Mouse (Mus musculus): ENCODE measurements around the gene Olfr1457. TPM values are rescaled to one million over a fixed set of nuclear protein-coding genes. Genes with fewer than 3 reads are reported as not detected.

The Olfr1457 gene
- not detected for total RNA-seq (2023)

DNA sequence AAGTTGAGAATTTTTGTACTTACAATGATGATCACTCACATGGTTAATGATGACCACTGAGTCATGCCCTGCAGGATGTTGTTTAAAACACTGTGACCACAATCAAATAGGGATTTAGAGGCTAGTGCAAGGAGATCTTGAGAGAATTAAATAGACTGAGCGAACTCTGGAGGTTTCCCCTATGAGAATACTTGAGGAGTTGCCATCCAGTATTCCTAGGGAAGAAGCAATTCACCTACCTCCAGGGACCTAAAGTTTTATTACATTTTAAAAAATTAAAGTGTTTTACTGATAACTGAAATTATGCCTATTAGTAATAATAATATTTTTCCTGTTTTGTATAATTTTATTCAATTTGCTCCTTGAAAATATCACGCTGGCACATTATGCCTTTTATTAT, at the start of gene Olfr1457:
Olfr1457 (minus strand) TSS at position 101 of the 400 bp plus-strand sequence.

GRCm38 (mm10) chr19:13106675-13107074, 9.0 kb upstream of the Olfr1457 start, which contains the start of gene Olfr1458:
Olfr1458 (minus strand) TSS chr19:13106775.

DNA sequence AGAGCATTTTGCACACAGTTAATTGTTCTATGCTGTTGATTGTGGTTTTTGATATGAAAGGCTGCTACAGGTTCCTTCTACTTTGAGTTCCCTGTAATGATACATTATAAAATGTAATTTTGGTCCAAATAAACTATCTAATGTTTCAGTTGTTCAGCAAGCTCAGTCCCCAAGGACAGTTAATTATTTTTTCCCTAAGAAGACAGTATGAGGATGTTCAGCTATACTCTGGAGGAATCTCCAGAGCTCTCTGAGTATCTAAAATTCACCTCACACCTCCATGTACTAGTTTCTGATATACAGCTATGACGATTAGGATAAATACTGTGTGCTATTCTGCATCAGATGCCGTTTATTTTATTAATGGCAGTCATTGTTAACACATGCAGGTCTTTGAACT, 37.4 kb downstream of the Olfr1457 start, which contains the start of gene Olfr1454:
Olfr1454 (plus strand) TSS at position 301 of the 400 bp plus-strand sequence.

Other genes starting within 250 kb of the Olfr1457 start
- under 1 TPM; 0.45 to 0.55 TPM for gene Olfr1444, start 240.6 kb downstream of the Olfr1457 start, total RNA-seq (2023)
- gene Olfr1445, start 214.0 kb downstream of the Olfr1457 start, total RNA-seq (2023) = not detected
- gene Olfr1446, start 204.4 kb downstream of the Olfr1457 start, total RNA-seq (2023) = not detected
- gene Olfr1447, start 194.1 kb downstream of the Olfr1457 start, total RNA-seq (2023) = not detected
- not detected for gene Olfr1448, start 173.5 kb downstream of the Olfr1457 start, total RNA-seq (2023)
- gene Olfr1449, start 167.1 kb downstream of the Olfr1457 start, total RNA-seq (2023) = not detected
- not detected for gene Olfr1450, start 147.6 kb downstream of the Olfr1457 start, total RNA-seq (2023)
- not detected for gene Olfr1451, start 102.9 kb downstream of the Olfr1457 start, total RNA-seq (2023)
- gene Olfr1453, start 69.6 kb downstream of the Olfr1457 start, total RNA-seq (2023) = not detected
- gene Olfr1454, start 37.3 kb downstream of the Olfr1457 start, total RNA-seq (2023) = not detected
- not detected for gene Olfr1458, start 8.9 kb upstream of the Olfr1457 start, total RNA-seq (2023)
- under 1 TPM in 1 of 2 experiments, not detected in 1; 0.10 TPM for gene Olfr1459, start 51.7 kb upstream of the Olfr1457 start, total RNA-seq (2023)
- not detected for gene Olfr1461, start 65.1 kb upstream of the Olfr1457 start, total RNA-seq (2023)
- not detected for gene Olfr1462, start 87.8 kb upstream of the Olfr1457 start, total RNA-seq (2023)
- gene Olfr1463, start 133.4 kb upstream of the Olfr1457 start, total RNA-seq (2023) = not detected
- not detected for gene Olfr1465, start 217.7 kb upstream of the Olfr1457 start, total RNA-seq (2023)
- gene Olfr1466, start 241.0 kb upstream of the Olfr1457 start, total RNA-seq (2023) = not detected

Data from monocyte, adult 59 days (primary cell).